Mouse (Mus musculus) intestine, embryonic 15.5 days (tissue): Measurements from ENCODE around the gene Cd44. TPM values are rescaled to one million over a fixed set of nuclear protein-coding genes. Genes with fewer than 3 reads are reported as not detected.

Experiments
- ATAC-seq: fragments of 200-750 bp; cut with Nextera tagmentation; 2 replicates; pipeline ENCODE4 v1.8.0; 2017; ENCODE audit warnings: moderate TSS enrichment, moderate library complexity
- H3K27ac ChIP-seq: fragments of 300-500 bp; sonication (generic); 2 replicates; pipeline ENCODE4 v1.5.1; 2015; ENCODE audit warnings: mild to moderate bottlenecking, inconsistent platforms
- H3K27me3 ChIP-seq: fragments of 300-500 bp; sonication (generic); replicated peaks from 2 replicates; pipeline ENCODE4 v1.6.1; 2015; ENCODE audit warnings: inconsistent platforms
- H3K36me3 ChIP-seq: fragments of 300-500 bp; sonication (generic); 2 replicates; pipeline ENCODE4 v1.6.1; 2015; ENCODE audit warnings: inconsistent platforms
- H3K4me1 ChIP-seq: fragments of 300-500 bp; sonication (generic); replicated peaks from 2 replicates; pipeline ENCODE4 v1.6.1; 2015; ENCODE audit warnings: inconsistent platforms
- H3K4me2 ChIP-seq: fragments of 300-500 bp; sonication (generic); replicated peaks from 2 replicates; pipeline ENCODE4 v1.6.1; 2015; ENCODE audit warnings: mild to moderate bottlenecking, inconsistent platforms
- H3K4me3 ChIP-seq: fragments of 300-500 bp; sonication (generic); replicated peaks from 2 replicates; pipeline ENCODE4 v1.5.1; 2015; ENCODE audit warnings: inconsistent platforms
- H3K9ac ChIP-seq: fragments of 300-500 bp; sonication (generic); 2 replicates; pipeline ENCODE4 v1.6.1; 2015; ENCODE audit warnings: inconsistent platforms
- H3K9me3 ChIP-seq: fragments of 300-500 bp; sonication (generic); 2 replicates; pipeline ENCODE4 v1.6.1; 2016; ENCODE audit warnings: inconsistent platforms
- WGBS: fragments of 180-500 bp; shearing (Covaris S2); methylation state at CpG from one replicate; pipeline ENCODE4 v1.1.7; 2015; 5-methylcytosine and 5-hydroxymethylcytosine counted together
- polyA plus RNA-seq: library from polyadenylated mRNA; unstranded; fragments of >200 nt; fragmentation: Nextera tagmentation; extraction: Ambion mirVana; gene quantifications from 2 replicates; pipeline ENCODE4 v1.2.1, GENCODE M21; 2015

Cd44 gene
- polyA plus RNA-seq, 1 experiment from 2014 or later: 13.8 TPM

- Histone ChIP-seq H3K27me3 (no peaks in the 10 kb centered on the region), H3K27ac (no peak overlapping the region), H3K4me1 (no peaks in the 10 kb centered on the region), H3K4me2 (no peak overlapping the region), H3K36me3 (no peaks in the 10 kb centered on the region), H3K4me3 (no peak overlapping the region), H3K9me3 (no peaks in the 10 kb centered on the region), H3K9ac (no peak overlapping the region)
- no peak for ATAC-seq
- 81% methylated on average over 6 of the region's 6 CpGs for WGBS
These were observed 96.2 kb downstream of the Cd44 start for GRCm38 (mm10) chr2:102805283-102805682.

GRCm38 (mm10) chr2:102804109-102804508 is 97.4 kb downstream of the Cd44 start:
- no peak for ATAC-seq
- Histone ChIP-seq H3K9me3 (no peaks in the 10 kb centered on the region), H3K4me1 (no peaks in the 10 kb centered on the region), H3K36me3 (0 out of 2 replicates have a peak, but pooled peaks cover 2% of the 10 kb centered on the region), H3K9ac (no peak overlapping the region), H3K27me3 (no peaks in the 10 kb centered on the region), H3K4me2 (no peak overlapping the region), H3K27ac (no peak overlapping the region), H3K4me3 (no peak overlapping the region)
- WGBS: 35% methylated on average over 2 of the region's 2 CpGs

- 87% methylated on average over 1 of the region's 1 CpGs for WGBS
- no peaks in the 10 kb centered on the region for H3K9me3 ChIP-seq
- no peak overlapping the region for H3K4me2 ChIP-seq
- H3K36me3 ChIP-seq: 0 out of 2 replicates have a peak, but pooled peaks cover 2% of the 10 kb centered on the region
- H3K4me1 ChIP-seq: no peaks in the 10 kb centered on the region
- no peaks in the 10 kb centered on the region for H3K27me3 ChIP-seq
- no peak overlapping the region for H3K9ac ChIP-seq
- H3K27ac ChIP-seq: no peak overlapping the region
- H3K4me3 ChIP-seq: no peak overlapping the region
- ATAC-seq: no peak
These were observed 99.6 kb downstream of the Cd44 start for GRCm38 (mm10) chr2:102801899-102802298.

GRCm38 (mm10) chr2:102798149-102798548 is 103.3 kb downstream of the Cd44 start:
- Histone ChIP-seq H3K9me3 (no peaks in the 10 kb centered on the region), H3K9ac (no peak overlapping the region), H3K36me3 (0 out of 2 replicates have a peak, but pooled peaks cover 2% of the 10 kb centered on the region), H3K27ac (no peak overlapping the region), H3K4me2 (no peak overlapping the region), H3K27me3 (no peaks in the 10 kb centered on the region), H3K4me1 (no peaks in the 10 kb centered on the region), H3K4me3 (no peak overlapping the region)
- 71% methylated on average over 2 of the region's 2 CpGs for WGBS
- no peak for ATAC-seq

GRCm38 (mm10) chr2:102795034-102795433 is 106.4 kb downstream of the Cd44 start:
- 83% methylated on average over 3 of the region's 3 CpGs for WGBS
- Histone ChIP-seq H3K27me3 (no peaks in the 10 kb centered on the region), H3K27ac (no peak overlapping the region), H3K9me3 (no peaks in the 10 kb centered on the region), H3K4me3 (no peak overlapping the region), H3K4me1 (no peaks in the 10 kb centered on the region), H3K9ac (no peak overlapping the region), H3K36me3 (0 out of 2 replicates have a peak, but pooled peaks cover 2% of the 10 kb centered on the region), H3K4me2 (no peak overlapping the region)
- ATAC-seq: no peak

- WGBS: 80% methylated on average over 6 of the region's 6 CpGs
- Histone ChIP-seq H3K9me3 (no peaks in the 10 kb centered on the region), H3K27me3 (no peaks in the 10 kb centered on the region), H3K36me3 (no peaks in the 10 kb centered on the region), H3K4me3 (no peak overlapping the region), H3K9ac (no peak overlapping the region), H3K27ac (no peak overlapping the region), H3K4me1 (no peaks in the 10 kb centered on the region), H3K4me2 (no peak overlapping the region)
- ATAC-seq: no peak
These were observed 108.7 kb downstream of the Cd44 start for GRCm38 (mm10) chr2:102792804-102793203.

GRCm38 (mm10) chr2:102791641-102792040 is 109.8 kb downstream of the Cd44 start:
- Histone ChIP-seq H3K27me3 (no peaks in the 10 kb centered on the region), H3K9me3 (no peaks in the 10 kb centered on the region)
- WGBS: 72% methylated on average over 2 of the region's 2 CpGs

GRCm38 (mm10) chr2:102785696-102786095 is 115.8 kb downstream of the Cd44 start:
- Histone ChIP-seq H3K4me1 (no peaks in the 10 kb centered on the region), H3K36me3 (no peaks in the 10 kb centered on the region), H3K27me3 (no peaks in the 10 kb centered on the region), H3K27ac (no peak overlapping the region), H3K9me3 (no peaks in the 10 kb centered on the region), H3K4me3 (no peak overlapping the region), H3K4me2 (no peak overlapping the region), H3K9ac (no peak overlapping the region)
- no peak for ATAC-seq
- 49% methylated on average over 4 of the region's 4 CpGs for WGBS

More at GRCm38 (mm10) chr2:102791641-102792040, 109.8 kb downstream of the Cd44 start:
- Histone ChIP-seq H3K27ac (no peak overlapping the region), H3K4me2 (no peak overlapping the region), H3K36me3 (no peaks in the 10 kb centered on the region), H3K4me1 (no peaks in the 10 kb centered on the region), H3K9ac (no peak overlapping the region), H3K4me3 (no peak overlapping the region)
- ATAC-seq: no peak

GRCm38 (mm10) chr2:102782751-102783150 is 118.7 kb downstream of the Cd44 start:
- no peak for ATAC-seq
- H3K9me3 ChIP-seq: no peaks in the 10 kb centered on the region
- H3K4me1 ChIP-seq: no peaks in the 10 kb centered on the region
- H3K4me2 ChIP-seq: no peak overlapping the region
- H3K9ac ChIP-seq: no peak overlapping the region
- WGBS: 80% methylated on average over 7 of the region's 7 CpGs
- H3K27ac ChIP-seq: no peak overlapping the region
- no peaks in the 10 kb centered on the region for H3K27me3 ChIP-seq
- no peaks in the 10 kb centered on the region for H3K36me3 ChIP-seq
- no peak overlapping the region for H3K4me3 ChIP-seq

- no peaks in the 10 kb centered on the region for H3K9me3 ChIP-seq
- H3K4me3 ChIP-seq: no peak overlapping the region
- H3K36me3 ChIP-seq: no peaks in the 10 kb centered on the region
- WGBS: 87% methylated on average over 3 of the region's 3 CpGs
- no peak overlapping the region for H3K27ac ChIP-seq
- no peak overlapping the region for H3K4me2 ChIP-seq
- H3K4me1 ChIP-seq: no peaks in the 10 kb centered on the region
- H3K9ac ChIP-seq: no peak overlapping the region
- no peaks in the 10 kb centered on the region for H3K27me3 ChIP-seq
- ATAC-seq: no peak
These were observed 123.3 kb downstream of the Cd44 start for GRCm38 (mm10) chr2:102778208-102778607.

- WGBS: 83% methylated on average over 1 of the region's 1 CpGs
- ATAC-seq: no peak
These were observed 125.9 kb downstream of the Cd44 start for GRCm38 (mm10) chr2:102775561-102775960.

GRCm38 (mm10) chr2:102774700-102775099 is 126.8 kb downstream of the Cd44 start:
- WGBS: 65% methylated on average over 4 of the region's 4 CpGs
- no peak overlapping the region for H3K4me3 ChIP-seq
- H3K4me1 ChIP-seq: no peaks in the 10 kb centered on the region
- no peak overlapping the region for H3K27ac ChIP-seq
- H3K4me2 ChIP-seq: no peak overlapping the region
- no peak overlapping the region for H3K9ac ChIP-seq
- H3K36me3 ChIP-seq: no peaks in the 10 kb centered on the region
- no peak for ATAC-seq
- no peaks in the 10 kb centered on the region for H3K27me3 ChIP-seq
- H3K9me3 ChIP-seq: no peaks in the 10 kb centered on the region

More at GRCm38 (mm10) chr2:102775561-102775960, 125.9 kb downstream of the Cd44 start:
- no peak overlapping the region for H3K4me3 ChIP-seq
- no peak overlapping the region for H3K4me2 ChIP-seq
- no peaks in the 10 kb centered on the region for H3K27me3 ChIP-seq
- H3K36me3 ChIP-seq: no peaks in the 10 kb centered on the region
- H3K9ac ChIP-seq: no peak overlapping the region
- H3K27ac ChIP-seq: no peak overlapping the region
- H3K9me3 ChIP-seq: no peaks in the 10 kb centered on the region
- H3K4me1 ChIP-seq: no peaks in the 10 kb centered on the region

- Histone ChIP-seq H3K27ac (no peak overlapping the region), H3K9ac (no peak overlapping the region), H3K9me3 (no peaks in the 10 kb centered on the region), H3K4me2 (no peak overlapping the region), H3K27me3 (no peaks in the 10 kb centered on the region), H3K4me3 (no peak overlapping the region), H3K36me3 (no peaks in the 10 kb centered on the region), H3K4me1 (no peaks in the 10 kb centered on the region)
- WGBS: 92% methylated on average over 5 of the region's 5 CpGs
- ATAC-seq: no peak
These were observed 129.2 kb downstream of the Cd44 start for GRCm38 (mm10) chr2:102772276-102772675.
